Mouse (Mus musculus): ENCODE measurements around the gene Atp12a.

Atp12a gene

DNA sequence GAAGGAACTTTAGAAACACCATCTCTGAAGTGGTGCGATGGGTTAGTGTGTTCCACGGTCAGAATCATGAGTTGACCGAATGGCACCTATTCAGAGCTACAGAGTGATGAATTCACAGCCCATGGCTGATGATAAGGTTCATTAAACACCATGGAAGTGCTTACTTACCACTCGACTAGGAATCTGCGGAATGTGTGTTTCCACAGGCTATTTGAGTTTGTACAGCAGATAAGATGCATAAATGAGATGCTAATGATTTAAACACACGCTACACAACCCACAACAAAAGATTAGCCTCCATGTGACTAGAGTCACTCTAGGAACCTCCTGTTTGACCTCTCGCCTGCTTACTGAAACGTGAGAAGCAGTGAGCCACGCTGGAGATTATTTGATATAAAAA is 14.5 kb downstream of the Atp12a start:
- DNase-seq (ENCODE audit: inconsistent ontology term): peak; percentile 16

DNA sequence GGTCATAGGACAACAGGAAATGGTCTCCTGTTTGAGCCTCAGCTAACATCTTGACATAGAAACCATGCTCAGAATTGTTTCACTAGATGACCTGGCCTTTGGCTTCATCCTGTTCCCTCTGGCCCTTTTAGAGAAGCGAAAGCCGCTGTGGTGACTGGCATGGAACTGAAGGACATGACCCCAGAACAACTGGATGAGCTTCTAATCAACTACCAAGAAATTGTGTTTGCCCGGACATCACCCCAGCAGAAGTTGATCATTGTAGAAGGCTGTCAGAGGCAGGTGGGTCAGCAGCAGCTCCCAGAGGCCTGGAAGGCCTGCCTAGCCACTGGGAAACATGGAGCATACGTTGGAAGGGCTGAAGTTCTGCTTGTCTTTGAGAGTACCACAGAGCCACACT is 17.5 kb downstream of the Atp12a start:
- no peak for DNase-seq (ENCODE audit: inconsistent ontology term)

GRCm38 (mm10) chr14:56390247-56390646 is 25.4 kb downstream of the Atp12a start:
- peak; percentile 41 for DNase-seq (ENCODE audit: inconsistent ontology term)

DNA sequence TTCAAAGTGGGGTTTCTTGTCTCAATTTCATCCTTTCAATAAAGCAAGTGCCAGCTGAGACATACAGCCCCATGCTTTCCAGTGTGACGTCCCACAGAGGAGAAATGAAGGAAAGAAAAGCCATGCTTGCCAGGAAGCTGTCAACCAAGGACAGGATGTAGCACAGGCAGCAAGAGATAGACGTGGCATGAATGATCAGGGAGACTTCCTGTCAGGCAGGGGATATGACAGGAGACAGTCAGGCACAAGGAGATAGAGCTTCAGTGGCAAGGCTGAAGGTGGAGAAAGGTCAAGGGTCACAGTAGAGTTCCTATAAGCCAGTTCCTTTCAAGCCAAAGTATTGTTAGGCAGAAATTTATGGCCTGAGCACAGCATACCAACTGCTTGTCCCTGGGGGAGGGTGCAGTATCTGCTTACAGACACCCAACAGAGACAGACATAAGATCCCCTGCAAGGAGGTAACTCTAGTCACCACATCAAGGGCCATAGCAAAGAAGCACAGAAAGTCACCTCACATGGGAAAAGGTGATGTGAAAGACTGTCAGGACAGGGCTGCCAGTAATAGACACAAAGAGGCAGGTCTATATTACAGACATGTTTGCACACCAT is 28.9 kb downstream of the Atp12a start:
- no peak for DNase-seq (ENCODE audit: inconsistent ontology term)

- peak; percentile 43 for DNase-seq (ENCODE audit: inconsistent ontology term)
Observed at GRCm38 (mm10) chr14:56398001-56398400, 33.1 kb downstream of the Atp12a start.

- DNase-seq (ENCODE audit: inconsistent ontology term): no peak
Observed at GRCm38 (mm10) chr14:56402311-56403071, 37.6 kb downstream of the Atp12a start, which contains the start of gene Rnf17. Rnf17 (plus strand) TSS chr14:56402581.

GRCm38 (mm10) chr14:56403072-56403375 is 38.2 kb downstream of the Atp12a start:
- DNase-seq (ENCODE audit: inconsistent ontology term): no peak
